Mouse (Mus musculus): ENCODE data around the gene Mtx1. TPM values are rescaled to one million over a fixed set of nuclear protein-coding genes. Genes with fewer than 3 reads are reported as not detected.

Mtx1 gene
- polyA plus RNA-seq, 1 experiment = 99.4 TPM

GRCm38 (mm10) chr3:89231772-89232275 is 4.9 kb upstream of the Mtx1 start:
- TF ChIP-seq POLR2A (IDR thresholded peaks at IDR 0.05; ENCODE audit: low read depth, low read length) (no peak), CTCF (IDR thresholded peaks at IDR 0.05; ENCODE audit: extremely low read depth, insufficient read depth, insufficient read length, insufficient replicate concordance) (no peak)
- peaks cover 35% of the 10 kb centered on the region for H3K4me1 ChIP-seq (ENCODE audit: control insufficient read depth, insufficient read depth, insufficient read length)
- WGBS = 69% methylated on average over 16 of the region's 16 CpGs
- no peaks in the 10 kb centered on the region for H3K36me3 ChIP-seq (ENCODE audit: control insufficient read depth, insufficient read depth, low read length)
- no peak overlapping the region for H3K4me3 ChIP-seq (ENCODE audit: extremely low read depth, insufficient read depth, insufficient read length)
- no peak overlapping the region for H3K27ac ChIP-seq (ENCODE audit: insufficient read depth, low read length)
- peaks cover 5% of the 10 kb centered on the region; the same call in 1 of the 2 replicates for H3K27me3 ChIP-seq (ENCODE audit: control insufficient read depth, insufficient read depth, low read length)
- no peak for DNase-seq (ENCODE audit: low read depth in 1 of 2, low spot score in 2 of 2)

DNA sequence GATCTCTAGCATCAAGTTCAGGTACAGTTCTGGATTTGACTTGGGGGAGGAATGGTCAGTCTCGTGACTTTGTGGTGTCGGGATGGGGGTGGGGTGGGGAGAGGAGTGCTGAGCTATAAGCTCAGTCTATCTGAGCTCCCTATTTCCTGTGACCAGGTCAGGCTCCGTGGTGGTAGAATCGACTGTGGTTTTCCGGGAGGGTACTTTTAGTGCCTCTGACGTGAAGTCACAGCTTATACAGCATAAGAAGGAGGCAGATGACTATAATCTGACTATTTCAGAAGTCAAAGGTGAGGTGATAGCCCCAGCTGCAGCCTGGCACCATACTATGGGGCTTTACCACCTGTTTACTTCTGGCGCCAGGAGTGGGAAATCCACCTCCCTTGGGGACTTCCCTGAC is 4.5 kb upstream of the Mtx1 start:
- TF ChIP-seq CTCF (IDR thresholded peaks at IDR 0.05; ENCODE audit: extremely low read depth, insufficient read depth, insufficient read length, insufficient replicate concordance) (no peak), POLR2A (IDR thresholded peaks at IDR 0.05; ENCODE audit: low read depth, low read length) (no peak)
- Histone ChIP-seq H3K36me3 (ENCODE audit: control insufficient read depth, insufficient read depth, low read length) (no peaks in the 10 kb centered on the region), H3K27ac (ENCODE audit: insufficient read depth, low read length) (no peak overlapping the region), H3K4me1 (ENCODE audit: control insufficient read depth, insufficient read depth, insufficient read length) (peaks cover 35% of the 10 kb centered on the region), H3K27me3 (ENCODE audit: control insufficient read depth, insufficient read depth, low read length) (peaks cover 8% of the 10 kb centered on the region; the same call in 1 of the 2 replicates), H3K4me3 (ENCODE audit: extremely low read depth, insufficient read depth, insufficient read length) (no peak overlapping the region)
- WGBS = 25% methylated on average over 7 of the region's 7 CpGs
- no peak for DNase-seq (ENCODE audit: low read depth in 1 of 2, low spot score in 2 of 2)

- WGBS = 83% methylated on average over 2 of the region's 2 CpGs
- no peak for DNase-seq (ENCODE audit: low read depth in 1 of 2, low spot score in 2 of 2)
- H3K27me3 ChIP-seq (ENCODE audit: control insufficient read depth, insufficient read depth, low read length) = peaks cover 8% of the 10 kb centered on the region; the same call in 1 of the 2 replicates
Measured at GRCm38 (mm10) chr3:89230561-89230960, 3.7 kb upstream of the Mtx1 start.

DNA sequence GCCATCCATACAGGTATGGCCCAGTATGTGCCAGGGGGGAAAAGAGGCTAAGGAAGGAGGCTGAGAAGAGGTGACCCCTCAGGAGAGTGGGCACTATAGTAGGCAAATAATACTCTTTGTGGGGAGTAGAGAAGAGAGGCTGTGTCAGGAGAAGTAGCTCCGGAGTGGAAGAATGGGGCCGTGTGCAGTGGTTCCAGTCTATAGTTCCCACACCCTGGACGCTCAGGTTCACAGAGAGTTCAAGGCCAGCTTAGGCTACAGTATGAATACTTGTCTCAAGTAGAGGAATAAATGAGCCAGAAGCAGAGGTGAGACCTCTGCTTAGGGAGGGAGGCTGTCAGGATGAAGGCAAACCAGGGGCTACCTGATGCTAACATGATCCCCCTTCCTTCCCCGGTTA is 2.4 kb upstream of the Mtx1 start:
- peaks cover 8% of the 10 kb centered on the region; the same call in 1 of the 2 replicates for H3K27me3 ChIP-seq (ENCODE audit: control insufficient read depth, insufficient read depth, low read length)
- no peaks in the 10 kb centered on the region for H3K36me3 ChIP-seq (ENCODE audit: control insufficient read depth, insufficient read depth, low read length)
- TF ChIP-seq POLR2A (IDR thresholded peaks at IDR 0.05; ENCODE audit: low read depth, low read length) (no peak), CTCF (IDR thresholded peaks at IDR 0.05; ENCODE audit: extremely low read depth, insufficient read depth, insufficient read length, insufficient replicate concordance) (no peak)
- whole genome bisulfite sequencing = 87% methylated on average over 4 of the region's 4 CpGs
- no peak overlapping the region for H3K4me3 ChIP-seq (ENCODE audit: extremely low read depth, insufficient read depth, insufficient read length)
- H3K4me1 ChIP-seq (ENCODE audit: control insufficient read depth, insufficient read depth, insufficient read length) = peaks cover 28% of the 10 kb centered on the region
- no peak for DNase-seq (ENCODE audit: low read depth in 1 of 2, low spot score in 2 of 2)
- H3K27ac ChIP-seq (ENCODE audit: insufficient read depth, low read length) = no peak overlapping the region

More at GRCm38 (mm10) chr3:89230561-89230960, 3.7 kb upstream of the Mtx1 start:
- Histone ChIP-seq H3K27ac (ENCODE audit: insufficient read depth, low read length) (no peak overlapping the region), H3K4me3 (ENCODE audit: extremely low read depth, insufficient read depth, insufficient read length) (no peak overlapping the region), H3K36me3 (ENCODE audit: control insufficient read depth, insufficient read depth, low read length) (no peaks in the 10 kb centered on the region), H3K4me1 (ENCODE audit: control insufficient read depth, insufficient read depth, insufficient read length) (peaks cover 35% of the 10 kb centered on the region)
- TF ChIP-seq POLR2A (IDR thresholded peaks at IDR 0.05; ENCODE audit: low read depth, low read length) (no peak), CTCF (IDR thresholded peaks at IDR 0.05; ENCODE audit: extremely low read depth, insufficient read depth, insufficient read length, insufficient replicate concordance) (no peak)

DNA sequence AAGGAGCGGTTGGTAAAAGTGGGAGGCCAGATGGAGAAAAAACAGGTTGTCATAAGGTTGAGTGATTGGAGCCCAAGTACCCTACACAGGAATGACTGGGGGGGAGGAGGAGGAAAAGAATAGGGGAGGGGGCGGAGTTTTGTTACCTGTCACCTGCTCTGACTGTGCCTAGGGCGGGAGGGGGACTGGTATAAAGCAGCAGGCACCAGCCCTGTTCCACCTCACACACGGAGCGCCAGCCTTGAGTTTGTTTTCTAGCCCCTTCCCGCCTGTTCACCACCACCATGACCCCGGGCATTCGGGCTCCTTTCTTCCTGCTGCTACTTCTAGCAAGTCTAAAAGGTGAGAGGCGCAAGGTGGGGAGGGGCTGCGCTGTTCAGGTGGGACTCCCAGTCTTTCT is 1.9 kb upstream of the Mtx1 start, which contains the start of gene Muc1:
Gene Muc1 (plus strand): TSS at position 222 of the 400 bp plus-strand sequence.
- no peaks in the 10 kb centered on the region for H3K36me3 ChIP-seq (ENCODE audit: control insufficient read depth, insufficient read depth, low read length)
- no peak for TF ChIP-seq CTCF (IDR thresholded peaks at IDR 0.05; ENCODE audit: extremely low read depth, insufficient read depth, insufficient read length, insufficient replicate concordance)
- no peak for TF ChIP-seq POLR2A (IDR thresholded peaks at IDR 0.05; ENCODE audit: low read depth, low read length)
- H3K4me1 ChIP-seq (ENCODE audit: control insufficient read depth, insufficient read depth, insufficient read length) = peaks cover 23% of the 10 kb centered on the region; the same call in 1 of the 2 replicates
- DNase-seq (ENCODE audit: low read depth in 1 of 2, low spot score in 2 of 2) = no peak
- H3K27me3 ChIP-seq (ENCODE audit: control insufficient read depth, insufficient read depth, low read length) = peaks cover 8% of the 10 kb centered on the region; the same call in 1 of the 2 replicates
- H3K4me3 ChIP-seq (ENCODE audit: extremely low read depth, insufficient read depth, insufficient read length) = peak within 1 kb of the TSS; percentile 56
- no peak within 1 kb of the TSS for H3K27ac ChIP-seq (ENCODE audit: insufficient read depth, low read length)
- WGBS = 68% methylated on average over 10 of the region's 10 CpGs

- Histone ChIP-seq H3K27ac (ENCODE audit: insufficient read depth, low read length) (no peak overlapping the region), H3K4me3 (ENCODE audit: extremely low read depth, insufficient read depth, insufficient read length) (peak overlapping the region; percentile 56), H3K4me1 (ENCODE audit: control insufficient read depth, insufficient read depth, insufficient read length) (peaks cover 17% of the 10 kb centered on the region; the same call in 1 of the 2 replicates), H3K27me3 (ENCODE audit: control insufficient read depth, insufficient read depth, low read length) (peaks cover 8% of the 10 kb centered on the region; the same call in 1 of the 2 replicates), H3K36me3 (ENCODE audit: control insufficient read depth, insufficient read depth, low read length) (no peaks in the 10 kb centered on the region)
- peak; percentile 58 to 87 for DNase-seq (ENCODE audit: low read depth in 1 of 2, low spot score in 2 of 2)
- TF ChIP-seq POLR2A (IDR thresholded peaks at IDR 0.05; ENCODE audit: low read depth, low read length) (no peak), CTCF (IDR thresholded peaks at IDR 0.05; ENCODE audit: extremely low read depth, insufficient read depth, insufficient read length, insufficient replicate concordance) (peak; percentile 93)
- WGBS = under 1% methylated on average over 18 of the region's 20 CpGs
Measured at GRCm38 (mm10) chr3:89228180-89228549, 1.3 kb upstream of the Mtx1 start.

All from spleen, adult 2 months (tissue).